Mouse (Mus musculus) liver, embryonic 13.5 days (tissue): ENCODE measurements around the gene H2al2c. TPM values are rescaled to one million over a fixed set of nuclear protein-coding genes. Genes with fewer than 3 reads are reported as not detected.
"Not testable (repeated sequence)": the region's sequence is repeated elsewhere in the genome, so short reads cannot be mapped to it uniquely, and the experiment has no call there.

ENCODE experiments used
- ATAC-seq: fragments of 200-750 bp; cut with Nextera tagmentation; 2 replicates; pipeline ENCODE4 v1.8.0; 2017; ENCODE audit warnings: low read depth, mild to moderate bottlenecking, moderate number of reproducible peaks, moderate library complexity
- DNase-seq: peaks from one replicate; pipeline ENCODE4 v3.0.0; 2022
- H3K27ac ChIP-seq: fragments of 300-500 bp; sonication (generic); 2 replicates; pipeline ENCODE4 v1.5.1; 2015; ENCODE audit warnings: moderate library complexity, mild to moderate bottlenecking, inconsistent platforms
- H3K27me3 ChIP-seq: fragments of 300-500 bp; sonication (generic); 2 replicates; pipeline ENCODE4 v1.6.1; 2015; ENCODE audit warnings: mild to moderate bottlenecking, inconsistent platforms
- H3K36me3 ChIP-seq: fragments of 300-500 bp; sonication (generic); 2 replicates; pipeline ENCODE4 v1.6.1; 2015; ENCODE audit warnings: mild to moderate bottlenecking, inconsistent platforms
- H3K4me1 ChIP-seq: fragments of 300-500 bp; sonication (generic); replicated peaks from 2 replicates; pipeline ENCODE4 v1.6.1; 2015; ENCODE audit warnings: inconsistent platforms
- H3K4me2 ChIP-seq: fragments of 300-500 bp; sonication (generic); 2 replicates; pipeline ENCODE4 v1.6.1; 2015; ENCODE audit warnings: inconsistent platforms, mild to moderate bottlenecking, moderate library complexity
- H3K4me3 ChIP-seq: fragments of 300-500 bp; sonication (generic); replicated peaks from 2 replicates; pipeline ENCODE4 v1.5.1; 2015; ENCODE audit warnings: mild to moderate bottlenecking, inconsistent platforms
- H3K9ac ChIP-seq: fragments of 300-500 bp; sonication (generic); 2 replicates; pipeline ENCODE4 v1.6.1; 2015; ENCODE audit warnings: mild to moderate bottlenecking, inconsistent platforms
- H3K9me3 ChIP-seq: fragments of 300-500 bp; sonication (generic); replicated peaks from 2 replicates; pipeline ENCODE4 v1.6.1; 2016; ENCODE audit warnings: inconsistent platforms
- WGBS: fragments of 180-500 bp; shearing (Covaris S2); methylation state at CpG from one replicate; pipeline ENCODE4 v1.1.7; 2015; ENCODE audit not compliant: insufficient replicate concordance; 5-methylcytosine and 5-hydroxymethylcytosine counted together
- polyA plus RNA-seq: library from polyadenylated mRNA; unstranded; fragments of >200 nt; fragmentation: Nextera tagmentation; extraction: Ambion mirVana; gene quantifications from 2 replicates; pipeline ENCODE4 v1.2.1, GENCODE M21; 2015

Gene H2al2c
- polyA plus RNA-seq, result not detected in 2 replicates

- H3K4me2 ChIP-seq, H3K9me3 ChIP-seq, H3K27me3 ChIP-seq, H3K9ac ChIP-seq, H3K4me3 ChIP-seq, H3K27ac ChIP-seq, H3K36me3 ChIP-seq, H3K4me1 ChIP-seq, ATAC-seq, DNase-seq: not testable (repeated sequence)
- no CpG with 5 or more reads among the region's 4 CpGs for WGBS
Observed at GRCm38 (mm10) chrY:2598799-2599198, at the start of gene H2al2c. Gene H2al2c, plus strand, starts transcription at chrY:2599099.

Other genes with a start within 250 kb of the H2al2c start
- gene Sry, start 64.6 kb downstream of the H2al2c start, polyA plus RNA-seq, result not detected in 2 replicates
- not detected in 2 replicates for gene H2al2b, start 121.6 kb downstream of the H2al2c start, polyA plus RNA-seq
- not detected in 2 replicates for gene Gm4064, start 197.1 kb downstream of the H2al2c start, polyA plus RNA-seq
- gene Rbmy, start 231.6 kb downstream of the H2al2c start, polyA plus RNA-seq, result not detected in 2 replicates
- gene Gm10256, start 231.6 kb downstream of the H2al2c start, polyA plus RNA-seq, result not detected in 2 replicates